Mouse (Mus musculus) gastrocnemius, adult 2 months (tissue): ENCODE data around the gene Map2. TPM values are rescaled to one million over a fixed set of nuclear protein-coding genes. Genes with fewer than 3 reads are reported as not detected.

Experiments used
- DNase-seq: peaks from one replicate; pipeline ENCODE4 v3.0.0; 2022
- H3K27ac ChIP-seq: fragments of 200-600 bp; 2 replicates; pipeline ENCODE4 v1.8.1; 2022; ENCODE audit warnings: mild to moderate bottlenecking
- H3K4me3 ChIP-seq: fragments of 200-600 bp; 2 replicates; pipeline ENCODE4 v1.8.1; 2022; ENCODE audit warnings: mild to moderate bottlenecking, moderate library complexity
- CTCF ChIP-seq: fragments of 200-600 bp; IDR thresholded peaks from 2 replicates; pipeline ENCODE4 v1.8.1; 2022; ENCODE audit warnings: antibody characterized with exemption, mild to moderate bottlenecking, moderate library complexity
- intact Hi-C: fragments of 180-260 bp; cut with DNase I; formaldehyde crosslinking; loops from one replicate; pipeline ENCODE4 v1.15.1; 2025
- total RNA-seq, 2 experiments: library from RNA; stranded (reverse); gene quantifications; 2 replicates each; pipeline ENCODE4 v1.2.3; 2021

Map2 gene
- total RNA-seq, 2 experiments from 2014 or later: 2.2 to 4.4 TPM

GRCm38 (mm10) chr1:66282447-66282846, 107.4 kb downstream of the Map2 start:
- DNase-seq: no peak
- no peak overlapping the region for H3K27ac ChIP-seq
- H3K4me3 ChIP-seq: no peak overlapping the region
- no peak for TF ChIP-seq CTCF
- intact Hi-C loops: no loop called here

- no peak for DNase-seq
- no peak overlapping the region for H3K27ac ChIP-seq
- H3K4me3 ChIP-seq: no peak overlapping the region
- TF ChIP-seq CTCF: no peak
- intact Hi-C loops: no loop called here
Measured at GRCm38 (mm10) chr1:66288987-66289386, 113.9 kb downstream of the Map2 start.

GRCm38 (mm10) chr1:66292121-66292881, 117.2 kb downstream of the Map2 start:
- no peak for DNase-seq
- no peak for TF ChIP-seq CTCF
- H3K4me3 ChIP-seq: no peak overlapping the region
- H3K27ac ChIP-seq: no peak overlapping the region
- intact Hi-C loops: no loop called here

GRCm38 (mm10) chr1:66299376-66299775, 124.3 kb downstream of the Map2 start:
- no peak overlapping the region for H3K4me3 ChIP-seq
- no peak overlapping the region for H3K27ac ChIP-seq
- TF ChIP-seq CTCF: no peak
- no peak for DNase-seq
- intact Hi-C loops: no loop called here

GRCm38 (mm10) chr1:66320378-66321135, 145.5 kb downstream of the Map2 start:
- no peak for TF ChIP-seq CTCF
- no peak for DNase-seq
- H3K27ac ChIP-seq: no peak overlapping the region
- no peak overlapping the region for H3K4me3 ChIP-seq
- intact Hi-C loops: no loop called here

- intact Hi-C loops: no loop called here
- Histone ChIP-seq H3K27ac (no peak overlapping the region), H3K4me3 (no peak overlapping the region)
- TF ChIP-seq CTCF: no peak
- no peak for DNase-seq
Measured at GRCm38 (mm10) chr1:66321136-66321502, 146.0 kb downstream of the Map2 start.

- no peak for TF ChIP-seq CTCF
- DNase-seq: no peak
- Histone ChIP-seq H3K27ac (no peak overlapping the region), H3K4me3 (peak overlapping the region; percentile 43)
- intact Hi-C loops: no loop called here
Measured at GRCm38 (mm10) chr1:66321631-66322142, 146.6 kb downstream of the Map2 start.

GRCm38 (mm10) chr1:66323461-66323860, 148.4 kb downstream of the Map2 start:
- no peak overlapping the region for H3K4me3 ChIP-seq
- intact Hi-C loops: no loop called here
- DNase-seq: no peak
- no peak for TF ChIP-seq CTCF
- H3K27ac ChIP-seq: no peak overlapping the region

GRCm38 (mm10) chr1:66324951-66325350, 149.9 kb downstream of the Map2 start:
- intact Hi-C loops: no loop called here
- Histone ChIP-seq H3K4me3 (no peak overlapping the region), H3K27ac (no peak overlapping the region)
- TF ChIP-seq CTCF: no peak
- DNase-seq: no peak

GRCm38 (mm10) chr1:66328996-66329395, 153.9 kb downstream of the Map2 start:
- no peak overlapping the region for H3K27ac ChIP-seq
- intact Hi-C loops: no loop called here
- TF ChIP-seq CTCF: no peak
- no peak overlapping the region for H3K4me3 ChIP-seq
- no peak for DNase-seq

GRCm38 (mm10) chr1:66329534-66329933, 154.5 kb downstream of the Map2 start:
- DNase-seq: no peak
- intact Hi-C loops: no loop called here
- Histone ChIP-seq H3K4me3 (no peak overlapping the region), H3K27ac (no peak overlapping the region)
- no peak for TF ChIP-seq CTCF

- DNase-seq: no peak
- H3K27ac ChIP-seq: no peak overlapping the region
- intact Hi-C loops: no loop called here
- H3K4me3 ChIP-seq: no peak overlapping the region
- TF ChIP-seq CTCF: no peak
Measured at GRCm38 (mm10) chr1:66335724-66336284, 160.7 kb downstream of the Map2 start.

GRCm38 (mm10) chr1:66339213-66339612, 164.1 kb downstream of the Map2 start:
- no peak for DNase-seq
- Histone ChIP-seq H3K27ac (no peak overlapping the region), H3K4me3 (no peak overlapping the region)
- no peak for TF ChIP-seq CTCF
- intact Hi-C loops: no loop called here
